Mouse (Mus musculus) intestine, embryonic 14.5 days (tissue): Measurements from ENCODE around the gene Garem2. TPM values are rescaled to one million over a fixed set of nuclear protein-coding genes. Genes with fewer than 3 reads are reported as not detected.

ENCODE experiments used
- ATAC-seq: fragments of 200-750 bp; cut with Nextera tagmentation; replicated peaks from 2 replicates; pipeline ENCODE4 v1.8.0; 2017; ENCODE audit warnings: low read depth, moderate number of reproducible peaks, moderate TSS enrichment, moderate library complexity; ENCODE audit not compliant: low FRiP score, low TSS enrichment
- DNase-seq: peaks from one replicate; pipeline ENCODE4 v3.0.0-alpha.2; 2018; ENCODE audit warnings: low spot score
- H3K27ac ChIP-seq: fragments of 300-500 bp; sonication (generic); 2 replicates; pipeline ENCODE4 v1.5.1; 2014; ENCODE audit warnings: low read depth, mild to moderate bottlenecking, control low read depth
- H3K27me3 ChIP-seq: fragments of 300-500 bp; sonication (generic); replicated peaks from 2 replicates; pipeline ENCODE4 v1.6.1; 2014; ENCODE audit warnings: low read length, control low read depth; ENCODE audit not compliant: control insufficient read depth, insufficient read depth
- H3K36me3 ChIP-seq: fragments of 300-500 bp; sonication (generic); 2 replicates; pipeline ENCODE4 v1.6.1; 2014; ENCODE audit warnings: low read length, control low read depth; ENCODE audit not compliant: control insufficient read depth, insufficient read depth
- H3K4me1 ChIP-seq: fragments of 300-500 bp; sonication (generic); replicated peaks from 2 replicates; pipeline ENCODE4 v1.6.1; 2014; ENCODE audit warnings: low read length, control low read depth, mixed read lengths; ENCODE audit not compliant: control insufficient read depth, insufficient read depth
- H3K4me2 ChIP-seq: fragments of 300-500 bp; sonication (generic); 2 replicates; pipeline ENCODE4 v1.6.1; 2014; ENCODE audit warnings: low read length
- H3K4me3 ChIP-seq: fragments of 300-500 bp; sonication (generic); 2 replicates; pipeline ENCODE4 v1.5.1; 2014; ENCODE audit warnings: low read depth, low read length, control low read depth, mixed read lengths
- H3K9ac ChIP-seq: fragments of 300-500 bp; sonication (generic); 2 replicates; pipeline ENCODE4 v1.6.1; 2014; ENCODE audit warnings: mild to moderate bottlenecking, low read length
- H3K9me3 ChIP-seq: fragments of 300-500 bp; sonication (generic); 2 replicates; pipeline ENCODE4 v1.6.1; 2016; ENCODE audit warnings: low read length, control low read depth; ENCODE audit not compliant: control insufficient read depth
- WGBS: fragments of 180-500 bp; shearing (Covaris S2); extraction: QIAGEN DNeasy Blood & Tissue Kit; methylation state at CpG from one replicate; pipeline ENCODE4 v1.1.7; 2014; 5-methylcytosine and 5-hydroxymethylcytosine counted together
- polyA plus RNA-seq: library from polyadenylated mRNA; unstranded; fragments of >200 nt; fragmentation: Nextera tagmentation; extraction: Ambion mirVana; gene quantifications from 2 replicates; pipeline ENCODE4 v1.2.1, GENCODE M21; 2014

Gene Garem2
- polyA plus RNA-seq, 1 experiment from 2014 or later = 0.60 TPM

DNA sequence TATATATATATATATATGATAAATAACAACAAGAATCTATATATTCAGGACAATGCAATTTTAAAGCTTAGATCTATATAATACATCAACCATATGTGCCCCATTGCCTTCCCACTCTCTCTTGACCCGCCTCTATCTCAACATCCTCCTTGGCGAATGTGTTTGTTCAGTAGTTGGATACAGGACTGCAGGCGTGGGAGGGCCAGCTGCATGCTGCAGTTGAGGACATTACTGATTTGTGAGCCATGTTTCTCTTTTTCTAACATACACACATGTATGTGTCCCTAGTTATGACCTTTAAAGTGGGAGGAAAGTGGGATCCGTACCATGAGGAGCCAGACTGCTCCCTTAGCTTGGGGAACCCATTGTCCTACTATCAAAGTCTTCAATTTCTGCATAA is 26.3 kb downstream of the Garem2 start:
- no peak overlapping the region for H3K9ac ChIP-seq
- DNase-seq (no peak), ATAC-seq (no peak)
- no peaks in the 10 kb centered on the region for H3K9me3 ChIP-seq
- H3K4me1 ChIP-seq = no peaks in the 10 kb centered on the region
- no peak overlapping the region for H3K4me2 ChIP-seq
- H3K4me3 ChIP-seq = no peak overlapping the region
- WGBS = 88% methylated on average over 4 of the region's 4 CpGs
- peaks cover 88% of the 10 kb centered on the region for H3K36me3 ChIP-seq
- H3K27ac ChIP-seq = no peak overlapping the region
- no peaks in the 10 kb centered on the region for H3K27me3 ChIP-seq

DNA sequence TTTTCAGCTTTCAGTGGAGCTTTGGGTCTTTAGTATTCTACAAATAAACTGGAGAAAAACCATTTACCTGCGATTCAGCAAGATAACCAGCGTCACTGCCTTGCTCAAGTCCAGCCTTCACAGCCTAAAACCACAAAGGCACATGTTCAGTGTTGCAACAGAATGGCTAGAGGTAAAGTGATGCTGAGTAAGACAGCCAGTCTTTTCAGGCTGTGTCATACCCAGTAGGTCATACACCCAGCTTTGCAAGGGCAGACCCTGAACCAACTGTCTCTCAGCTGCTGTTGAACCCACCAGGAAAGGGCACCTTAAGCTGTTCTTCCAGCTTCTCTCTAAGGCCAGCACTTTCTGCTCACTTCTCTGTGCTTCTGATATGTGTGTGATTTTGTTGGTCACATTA is 27.2 kb downstream of the Garem2 start:
- peaks cover 85% of the 10 kb centered on the region for H3K36me3 ChIP-seq

DNA sequence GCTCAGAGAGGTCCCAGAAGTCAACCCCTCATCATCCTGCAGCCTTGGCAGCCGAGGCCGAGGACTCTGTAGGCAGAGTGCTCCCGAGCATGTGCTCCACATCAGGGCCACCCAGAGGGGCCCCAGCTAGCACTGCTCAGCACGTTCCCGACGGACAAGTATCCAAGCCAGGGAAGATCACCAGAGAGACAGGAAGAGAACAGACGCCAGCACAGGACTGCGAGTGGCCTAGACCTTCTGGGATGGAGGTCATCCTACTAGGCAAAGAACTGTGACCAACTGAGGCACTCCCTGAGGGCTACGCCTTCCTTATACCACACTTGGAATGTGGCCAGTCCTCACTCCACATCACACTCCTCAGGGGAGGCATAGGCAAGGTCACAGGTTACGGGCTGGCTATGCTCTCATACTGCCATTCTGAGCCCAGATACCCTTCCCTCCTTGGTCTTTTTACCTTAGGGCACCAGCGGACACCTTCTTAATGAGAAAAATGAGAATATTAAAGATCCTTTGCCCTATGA is 30.8 kb downstream of the Garem2 start:
- Histone ChIP-seq H3K9me3 (no peaks in the 10 kb centered on the region), H3K27me3 (no peaks in the 10 kb centered on the region), H3K36me3 (peaks cover 83% of the 10 kb centered on the region), H3K4me2 (no peak overlapping the region), H3K4me3 (no peak overlapping the region), H3K9ac (no peak overlapping the region), H3K4me1 (no peaks in the 10 kb centered on the region), H3K27ac (no peak overlapping the region)
- WGBS = 92% methylated on average over 11 of the region's 11 CpGs
- DNase-seq = no peak
- no peak for ATAC-seq

More for the DNA sequence above, 27.2 kb downstream of the Garem2 start:
- Histone ChIP-seq H3K4me2 (no peak overlapping the region), H3K9ac (no peak overlapping the region), H3K9me3 (no peaks in the 10 kb centered on the region), H3K27me3 (no peaks in the 10 kb centered on the region), H3K4me1 (no peaks in the 10 kb centered on the region), H3K4me3 (no peak overlapping the region), H3K27ac (no peak overlapping the region)
- ATAC-seq (no peak), DNase-seq (no peak)
- WGBS = 94% methylated on average over 2 of the region's 2 CpGs

DNA sequence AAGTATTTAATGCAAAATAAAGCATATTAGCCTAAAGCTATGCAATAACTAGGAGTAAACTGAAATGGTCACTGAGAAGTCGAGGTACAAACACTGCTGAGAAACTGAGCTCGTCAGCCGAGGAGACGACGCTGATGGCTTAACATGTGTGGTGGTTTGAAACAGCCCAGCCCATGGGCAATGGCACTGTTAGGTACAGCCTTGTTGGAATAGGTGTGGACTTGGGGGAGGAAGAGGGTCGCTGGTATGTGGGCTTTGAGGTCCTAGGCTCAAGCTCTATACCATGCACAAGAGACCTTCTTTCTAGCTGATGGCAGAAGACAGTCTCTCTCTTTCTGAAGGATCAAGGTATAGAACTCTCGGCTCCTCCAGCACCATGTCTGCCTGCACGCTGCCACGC is 32.3 kb downstream of the Garem2 start:
- Histone ChIP-seq H3K9ac (no peak overlapping the region), H3K36me3 (peaks cover 87% of the 10 kb centered on the region)
- ATAC-seq = no peak

GRCm38 (mm10) chr5:30138193-30138592 is 33.2 kb downstream of the Garem2 start:
- Histone ChIP-seq H3K9ac (no peak overlapping the region), H3K27ac (no peak overlapping the region), H3K9me3 (no peaks in the 10 kb centered on the region), H3K27me3 (no peaks in the 10 kb centered on the region), H3K4me2 (no peak overlapping the region), H3K4me1 (no peaks in the 10 kb centered on the region), H3K4me3 (no peak overlapping the region), H3K36me3 (peaks cover 85% of the 10 kb centered on the region)
- DNase-seq (no peak), ATAC-seq (no peak)
- WGBS = 89% methylated on average over 4 of the region's 4 CpGs

More for the DNA sequence above, 32.3 kb downstream of the Garem2 start:
- no peak overlapping the region for H3K4me3 ChIP-seq
- H3K9me3 ChIP-seq = no peaks in the 10 kb centered on the region
- DNase-seq = no peak
- no peak overlapping the region for H3K4me2 ChIP-seq
- H3K27ac ChIP-seq = no peak overlapping the region
- 96% methylated on average over 9 of the region's 9 CpGs for whole genome bisulfite sequencing
- no peaks in the 10 kb centered on the region for H3K27me3 ChIP-seq
- H3K4me1 ChIP-seq = no peaks in the 10 kb centered on the region

DNA sequence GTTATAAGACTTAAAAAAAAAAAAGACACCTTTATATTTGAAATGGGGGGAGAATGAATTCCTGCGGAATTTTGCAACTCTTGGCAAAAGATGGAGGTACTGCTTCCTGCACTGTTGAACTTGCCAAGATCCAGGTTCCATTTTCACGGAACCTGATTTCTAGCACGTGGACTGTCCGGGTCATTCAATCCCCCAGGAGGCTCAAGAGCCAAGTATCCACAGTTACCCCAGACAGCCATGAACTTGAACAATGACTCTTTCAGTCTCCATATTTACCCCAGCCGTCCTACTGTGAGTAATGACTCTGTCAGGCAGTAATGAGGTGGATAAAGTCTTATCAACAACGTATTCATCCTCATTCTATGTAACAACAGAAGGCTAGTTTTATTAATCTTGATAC is 41.6 kb downstream of the Garem2 start:
- H3K4me3 ChIP-seq = no peak overlapping the region
- ATAC-seq (no peak), DNase-seq (no peak)
- no peaks in the 10 kb centered on the region for H3K27me3 ChIP-seq
- no peak overlapping the region for H3K4me2 ChIP-seq
- H3K27ac ChIP-seq = no peak overlapping the region
- no peaks in the 10 kb centered on the region for H3K9me3 ChIP-seq
- H3K4me1 ChIP-seq = no peaks in the 10 kb centered on the region
- H3K36me3 ChIP-seq = peaks cover 56% of the 10 kb centered on the region
- WGBS = 86% methylated on average over 6 of the region's 6 CpGs
- H3K9ac ChIP-seq = no peak overlapping the region

DNA sequence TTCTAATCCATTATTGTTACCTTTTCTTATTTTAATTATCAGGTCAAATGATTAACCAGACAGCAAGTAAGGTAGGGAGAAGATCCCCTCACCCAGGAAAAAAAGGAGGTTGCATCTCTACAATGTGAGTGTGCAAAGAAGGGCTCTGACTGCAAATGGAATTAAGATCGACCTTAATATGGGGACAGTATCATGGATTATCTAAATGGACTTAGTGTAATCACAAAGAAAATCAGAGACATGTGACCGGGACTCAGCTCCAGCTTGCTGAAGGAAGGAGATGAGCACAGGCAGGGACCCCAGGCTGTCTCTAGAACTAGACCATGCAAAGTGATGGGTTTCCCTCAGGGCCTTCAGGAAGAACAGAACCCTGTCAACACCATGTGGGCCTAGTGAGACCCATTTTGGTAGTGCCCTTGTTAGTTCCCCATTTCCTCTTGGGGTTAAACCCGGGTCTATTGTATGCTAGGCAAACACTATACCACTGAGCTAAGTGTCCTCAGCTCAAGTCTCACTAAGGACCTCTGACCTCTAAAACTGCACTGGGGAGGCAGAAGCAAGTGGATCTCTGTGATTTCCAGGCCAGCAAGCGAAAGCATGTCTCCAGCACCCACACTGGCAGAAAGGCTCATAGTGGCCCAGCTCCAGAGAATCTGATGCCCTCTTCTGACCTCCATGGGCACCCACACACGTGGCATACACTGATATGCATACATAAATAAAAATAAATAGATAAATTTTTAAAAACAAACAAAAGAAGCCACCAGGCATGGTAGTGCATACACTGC is 43.4 kb downstream of the Garem2 start:
- Histone ChIP-seq H3K36me3 (peaks cover 39% of the 10 kb centered on the region), H3K9me3 (no peaks in the 10 kb centered on the region), H3K27ac (no peak overlapping the region), H3K27me3 (no peaks in the 10 kb centered on the region), H3K4me1 (no peaks in the 10 kb centered on the region), H3K4me2 (no peak overlapping the region), H3K9ac (no peak overlapping the region), H3K4me3 (no peak overlapping the region)
- DNase-seq (no peak), ATAC-seq (no peak)
- 82% methylated on average over 5 of the region's 5 CpGs for WGBS

DNA sequence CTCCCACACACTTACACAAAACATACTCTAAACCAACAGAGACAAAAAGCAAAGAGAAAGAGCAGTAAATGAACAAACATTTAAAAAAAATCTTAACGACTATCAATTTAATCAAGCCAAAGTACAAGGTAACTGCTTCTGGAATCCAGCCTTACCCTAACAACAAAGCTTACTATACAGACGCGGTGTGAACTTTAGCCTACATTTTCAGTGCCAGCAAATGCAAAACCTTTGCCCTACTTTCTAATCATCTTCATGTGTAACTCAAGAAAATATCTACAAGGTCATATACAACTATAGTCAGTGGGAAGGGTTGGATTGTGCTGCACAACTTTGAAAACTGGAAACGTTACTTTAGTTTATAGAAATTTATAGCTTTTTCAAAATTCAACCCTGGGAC is 47.0 kb downstream of the Garem2 start:
- Histone ChIP-seq H3K9ac (no peak overlapping the region), H3K27me3 (no peaks in the 10 kb centered on the region), H3K4me3 (no peak overlapping the region), H3K9me3 (no peaks in the 10 kb centered on the region), H3K4me1 (peaks cover 9% of the 10 kb centered on the region), H3K36me3 (peaks cover 4% of the 10 kb centered on the region), H3K4me2 (no peak overlapping the region), H3K27ac (no peak overlapping the region)
- 67% methylated on average over 4 of the region's 4 CpGs for WGBS
- ATAC-seq (no peak), DNase-seq (no peak)

GRCm38 (mm10) chr5:30152413-30152812 is 47.5 kb downstream of the Garem2 start:
- H3K9me3 ChIP-seq = no peaks in the 10 kb centered on the region
- peaks cover 9% of the 10 kb centered on the region for H3K4me1 ChIP-seq
- no peaks in the 10 kb centered on the region for H3K27me3 ChIP-seq
- no peak overlapping the region for H3K9ac ChIP-seq
- H3K36me3 ChIP-seq = peaks cover under 1% of the 10 kb centered on the region; the same call in 1 of the 2 replicates
- no peak overlapping the region for H3K4me3 ChIP-seq
- WGBS = 78% methylated on average over 1 of the region's 1 CpGs
- H3K27ac ChIP-seq = no peak overlapping the region
- DNase-seq (no peak), ATAC-seq (no peak)
- H3K4me2 ChIP-seq = no peak overlapping the region
